Mouse (Mus musculus) heart, embryonic 16.5 days (tissue): ENCODE measurements around the gene Clcn3. TPM values are rescaled to one million over a fixed set of nuclear protein-coding genes. Genes with fewer than 3 reads are reported as not detected.

Experiments used
- ATAC-seq: fragments of 200-750 bp; cut with Nextera tagmentation; replicated peaks from 2 replicates; pipeline ENCODE4 v1.8.0; 2017; ENCODE audit warnings: moderate number of reproducible peaks; ENCODE audit not compliant: insufficient read depth, low FRiP score; ENCODE audit errors: extremely low read depth
- H3K27ac ChIP-seq: fragments of 300-500 bp; sonication (generic); 2 replicates; pipeline ENCODE4 v1.5.1; 2014; ENCODE audit warnings: mild to moderate bottlenecking, low read length, control low read depth, moderate library complexity
- H3K27me3 ChIP-seq: fragments of 300-500 bp; sonication (generic); 2 replicates; pipeline ENCODE4 v1.6.1; 2014; ENCODE audit warnings: low read length, mixed read lengths; ENCODE audit not compliant: control insufficient read depth, insufficient read depth
- H3K36me3 ChIP-seq: fragments of 300-500 bp; sonication (generic); 2 replicates; pipeline ENCODE4 v1.6.1; 2014; ENCODE audit not compliant: control insufficient read depth, insufficient read depth
- H3K4me1 ChIP-seq: fragments of 300-500 bp; sonication (generic); 2 replicates; pipeline ENCODE4 v1.6.1; 2014; ENCODE audit warnings: low read length, mixed read lengths; ENCODE audit not compliant: control insufficient read depth, insufficient read depth
- H3K4me2 ChIP-seq: fragments of 300-500 bp; sonication (generic); 2 replicates; pipeline ENCODE4 v1.6.1; 2014; ENCODE audit warnings: low read depth, mild to moderate bottlenecking, control low read depth, low read length
- H3K4me3 ChIP-seq: fragments of 300-500 bp; sonication (generic); 2 replicates; pipeline ENCODE4 v1.5.1; 2014; ENCODE audit warnings: mild to moderate bottlenecking, control low read depth, low read length
- H3K9ac ChIP-seq: fragments of 300-500 bp; sonication (generic); 2 replicates; pipeline ENCODE4 v1.6.1; 2014; ENCODE audit warnings: low read length, control low read depth
- H3K9me3 ChIP-seq: fragments of 300-500 bp; sonication (generic); replicated peaks from 2 replicates; pipeline ENCODE4 v1.6.1; 2016; ENCODE audit warnings: low read length; ENCODE audit not compliant: control insufficient read depth
- WGBS: fragments of 180-500 bp; shearing (Covaris S2); extraction: QIAGEN DNeasy Blood & Tissue Kit; methylation state at CpG from one replicate; pipeline ENCODE4 v1.1.7; 2014; 5-methylcytosine and 5-hydroxymethylcytosine counted together
- polyA plus RNA-seq: library from polyadenylated mRNA; unstranded; fragments of >200 nt; fragmentation: Nextera tagmentation; extraction: Ambion mirVana; gene quantifications from 2 replicates; pipeline ENCODE4 v1.2.1, GENCODE M21; 2015

The Clcn3 gene
- polyA plus RNA-seq, 1 experiment from 2014 or later, result 21.2 TPM

DNA sequence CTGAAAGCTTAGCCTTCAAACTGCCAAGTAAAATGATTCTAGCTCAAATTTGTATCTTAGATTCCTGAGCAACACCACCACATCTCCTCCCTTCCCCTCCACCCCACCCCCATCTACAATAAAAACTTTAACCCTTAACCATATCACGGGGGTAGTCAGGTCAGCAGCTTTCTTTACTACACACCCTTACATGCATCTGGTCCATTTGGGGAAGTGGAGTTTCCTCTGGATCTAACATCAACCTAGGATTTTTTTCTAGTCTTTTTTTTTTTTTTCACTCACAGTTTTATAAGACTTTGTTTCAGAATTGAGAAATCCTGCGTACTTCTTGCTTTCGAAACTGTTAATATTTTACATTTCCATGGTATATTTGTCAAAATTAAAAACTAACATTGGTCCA is 20.3 kb downstream of the Clcn3 start:
- no peaks in the 10 kb centered on the region for H3K36me3 ChIP-seq
- no peak overlapping the region for H3K4me3 ChIP-seq
- no peak overlapping the region for H3K4me2 ChIP-seq
- no peaks in the 10 kb centered on the region for H3K9me3 ChIP-seq
- H3K27ac ChIP-seq, result no peak overlapping the region
- peaks cover 22% of the 10 kb centered on the region for H3K4me1 ChIP-seq
- WGBS, result 92% methylated on average over 3 of the region's 3 CpGs
- H3K9ac ChIP-seq, result no peak overlapping the region
- H3K27me3 ChIP-seq, result no peaks in the 10 kb centered on the region
- ATAC-seq, result no peak

DNA sequence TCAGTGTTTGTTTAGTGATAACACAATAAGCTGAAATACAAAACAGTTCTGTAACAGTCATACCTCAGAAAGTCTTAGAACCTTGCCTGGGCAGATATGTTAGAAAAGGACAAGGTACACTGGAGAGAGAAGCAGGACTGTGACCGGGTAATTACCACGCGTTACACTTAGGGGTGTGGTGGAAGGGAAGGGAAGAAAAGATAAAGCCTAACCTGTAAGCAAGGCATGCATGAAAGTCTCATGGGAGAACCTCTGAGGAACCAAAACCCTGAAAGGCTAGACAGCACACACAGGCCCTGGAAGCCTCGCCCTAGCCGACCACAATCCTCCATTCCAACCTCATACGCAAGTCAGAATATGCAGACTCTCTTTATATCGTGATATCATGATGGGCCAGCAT is 26.3 kb downstream of the Clcn3 start:
- Histone ChIP-seq H3K27me3 (no peaks in the 10 kb centered on the region), H3K36me3 (no peaks in the 10 kb centered on the region), H3K4me3 (no peak overlapping the region), H3K4me1 (peaks cover 8% of the 10 kb centered on the region), H3K27ac (no peak overlapping the region), H3K9me3 (no peaks in the 10 kb centered on the region), H3K9ac (no peak overlapping the region), H3K4me2 (no peak overlapping the region)
- ATAC-seq, result no peak
- WGBS, result 79% methylated on average over 7 of the region's 7 CpGs

GRCm38 (mm10) chr8:60954281-60955014 is 28.7 kb downstream of the Clcn3 start:
- Histone ChIP-seq H3K27me3 (no peaks in the 10 kb centered on the region), H3K9me3 (no peaks in the 10 kb centered on the region), H3K4me2 (peak overlapping the region; percentile 74), H3K27ac (peak overlapping the region; percentile 99), H3K4me3 (peak overlapping the region; percentile 67), H3K4me1 (peaks cover 17% of the 10 kb centered on the region), H3K36me3 (no peaks in the 10 kb centered on the region), H3K9ac (peak overlapping the region; percentile 79)
- ATAC-seq, result peak; percentile 96
- 10% methylated on average over 15 of the region's 15 CpGs for whole genome bisulfite sequencing

GRCm38 (mm10) chr8:60952803-60953202 is 30.3 kb downstream of the Clcn3 start:
- Histone ChIP-seq H3K36me3 (no peaks in the 10 kb centered on the region), H3K27ac (no peak overlapping the region), H3K9me3 (no peaks in the 10 kb centered on the region), H3K9ac (no peak overlapping the region), H3K4me3 (no peak overlapping the region), H3K4me2 (peak overlapping the region; percentile 38), H3K4me1 (peaks cover 17% of the 10 kb centered on the region), H3K27me3 (no peaks in the 10 kb centered on the region)
- 60% methylated on average over 5 of the region's 5 CpGs for WGBS
- ATAC-seq, result no peak

- no peaks in the 10 kb centered on the region for H3K9me3 ChIP-seq
- no peak overlapping the region for H3K4me2 ChIP-seq
- H3K36me3 ChIP-seq, result no peaks in the 10 kb centered on the region
- no peak overlapping the region for H3K9ac ChIP-seq
- 100% methylated on average over 1 of the region's 1 CpGs for WGBS
- H3K27me3 ChIP-seq, result no peaks in the 10 kb centered on the region
- H3K27ac ChIP-seq, result no peak overlapping the region
- H3K4me1 ChIP-seq, result peaks cover 17% of the 10 kb centered on the region
- H3K4me3 ChIP-seq, result no peak overlapping the region
- no peak for ATAC-seq
These were observed 31.3 kb downstream of the Clcn3 start for GRCm38 (mm10) chr8:60951757-60952156.

DNA sequence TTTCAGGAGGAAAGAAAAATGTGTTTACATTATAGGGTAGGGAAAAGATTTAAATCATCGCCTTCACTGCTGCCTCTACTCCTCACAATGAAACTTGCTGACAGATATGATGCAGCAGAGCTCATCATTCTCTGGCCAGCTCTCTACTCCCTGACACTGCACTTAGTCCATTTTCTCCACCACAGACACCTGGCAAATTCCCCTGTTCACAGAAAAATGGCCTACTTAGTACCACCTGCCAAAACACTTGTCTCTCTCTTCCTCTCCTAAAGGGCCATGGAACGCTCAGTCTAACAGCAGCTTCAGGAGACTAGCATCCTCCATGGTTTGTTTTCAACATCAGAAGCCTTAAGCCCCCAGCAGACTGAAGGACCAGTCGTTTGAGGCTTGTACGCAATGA is 31.8 kb downstream of the Clcn3 start:
- Histone ChIP-seq H3K36me3 (no peaks in the 10 kb centered on the region), H3K4me1 (peaks cover 17% of the 10 kb centered on the region), H3K9ac (no peak overlapping the region), H3K4me3 (no peak overlapping the region), H3K27ac (no peak overlapping the region), H3K4me2 (no peak overlapping the region), H3K9me3 (no peaks in the 10 kb centered on the region), H3K27me3 (no peaks in the 10 kb centered on the region)
- WGBS, result 72% methylated on average over 4 of the region's 4 CpGs
- ATAC-seq, result no peak

DNA sequence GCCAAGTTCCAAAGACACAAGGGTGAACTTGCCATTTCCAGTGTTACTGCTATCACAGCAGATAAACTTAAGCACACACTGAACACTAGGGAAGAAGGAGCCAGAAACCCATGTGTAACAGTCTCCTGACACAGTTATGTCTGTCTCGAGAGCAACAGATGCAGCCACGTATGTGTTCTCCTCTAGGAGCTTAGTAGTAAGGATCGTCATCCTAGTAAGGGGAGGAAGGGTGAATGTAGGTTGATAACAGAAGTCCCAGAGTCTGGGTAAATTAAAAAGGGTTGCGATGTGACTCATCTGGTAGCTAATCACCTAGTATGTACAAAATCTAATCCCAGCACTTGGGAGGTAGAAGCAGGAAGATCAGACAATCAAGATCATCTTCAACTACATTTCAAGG is 33.2 kb downstream of the Clcn3 start:
- peaks cover 17% of the 10 kb centered on the region for H3K4me1 ChIP-seq
- H3K27ac ChIP-seq, result peak overlapping the region; percentile 56
- no peak for ATAC-seq
- no peaks in the 10 kb centered on the region for H3K27me3 ChIP-seq
- peak overlapping the region; percentile 46; the same call in 1 of the 2 replicates for H3K4me2 ChIP-seq
- H3K9me3 ChIP-seq, result no peaks in the 10 kb centered on the region
- 40% methylated on average over 4 of the region's 4 CpGs for WGBS
- no peaks in the 10 kb centered on the region for H3K36me3 ChIP-seq
- H3K4me3 ChIP-seq, result no peak overlapping the region
- H3K9ac ChIP-seq, result 0 out of 2 replicates have a peak overlapping the region, but pooled peaks have one; percentile 30

DNA sequence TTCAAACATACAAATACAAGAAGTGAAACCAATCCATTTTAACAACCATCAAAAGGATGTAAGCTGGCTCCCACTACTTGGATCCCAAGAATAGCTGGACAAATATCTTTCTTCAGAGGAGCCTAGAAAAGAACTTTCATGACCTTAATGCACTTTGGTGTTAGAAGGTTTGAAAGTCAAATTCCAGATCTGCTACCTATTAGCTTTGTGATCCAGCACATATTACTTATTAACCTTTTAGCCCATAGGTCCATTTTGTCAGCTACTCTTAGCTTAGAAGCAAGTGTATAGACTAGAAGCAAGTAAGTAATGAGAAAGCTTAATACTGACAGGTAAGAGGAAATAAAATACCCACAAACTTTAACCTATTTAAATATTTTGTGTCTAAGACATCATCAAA is 35.6 kb downstream of the Clcn3 start:
- H3K4me3 ChIP-seq, result no peak overlapping the region
- no peaks in the 10 kb centered on the region for H3K27me3 ChIP-seq
- H3K9ac ChIP-seq, result no peak overlapping the region
- no peaks in the 10 kb centered on the region for H3K36me3 ChIP-seq
- H3K9me3 ChIP-seq, result 0 out of 2 replicates have a peak, but pooled peaks cover 2% of the 10 kb centered on the region
- H3K27ac ChIP-seq, result no peak overlapping the region
- H3K4me2 ChIP-seq, result no peak overlapping the region
- H3K4me1 ChIP-seq, result peaks cover 15% of the 10 kb centered on the region
- no peak for ATAC-seq

- Histone ChIP-seq H3K9ac (no peak overlapping the region), H3K4me3 (no peak overlapping the region), H3K4me2 (no peak overlapping the region), H3K27ac (no peak overlapping the region), H3K4me1 (no peaks in the 10 kb centered on the region), H3K27me3 (no peaks in the 10 kb centered on the region), H3K9me3 (0 out of 2 replicates have a peak, but pooled peaks cover 2% of the 10 kb centered on the region), H3K36me3 (no peaks in the 10 kb centered on the region)
- no peak for ATAC-seq
- WGBS, result 97% methylated on average over 2 of the region's 2 CpGs
These were observed 40.2 kb downstream of the Clcn3 start for GRCm38 (mm10) chr8:60942867-60943266.
